15 mouse cellular contexts compared by ENCODE assay signal in genomic region chr6:23079991-23080680, GRCm38 (mm10). TPM values are rescaled to one million over a fixed set of nuclear protein-coding genes. Genes with fewer than 3 reads are reported as not detected.
DNase-seq lines count a peak whose midpoint lies in the region; ATAC-seq and TF ChIP-seq lines count a peak whose summit lies in the region.
"Had no signal": no experiment of that assay in that cellular context is flagged by ENCODE, and none has a peak within 500 bp of the region (broad histone marks: within the 10 kb centered on the region; RNA-seq: fewer than 3 reads in every experiment).

No protein-coding gene starts in this region.

- H3K9ac ChIP-seq in heart, embryonic 13.5 days: no peak overlapping the region
- no peak overlapping the region for H3K9ac ChIP-seq in intestine, embryonic 15.5 days
- H3K9ac ChIP-seq: liver, embryonic 15.5 days had no signal

- no peak for TF ChIP-seq CTCF in gastrocnemius, adult 2 months (IDR thresholded peaks at IDR 0.05)

- no peaks in the 10 kb centered on the region for H3K36me3 ChIP-seq in heart, embryonic 13.5 days
- no peaks in the 10 kb centered on the region for H3K36me3 ChIP-seq in intestine, embryonic 15.5 days
- H3K36me3 ChIP-seq: liver, embryonic 15.5 days had no signal

- no peak overlapping the region for H3K4me3 ChIP-seq in heart, embryonic 13.5 days
- H3K4me3 ChIP-seq in intestine, embryonic 15.5 days (replicated peaks): no peak overlapping the region
- H3K4me3 ChIP-seq in gastrocnemius, adult 2 months: no peak overlapping the region
- H3K4me3 ChIP-seq: liver, embryonic 15.5 days; megakaryocyte, embryonic 14.5 days had no signal

- DNase-seq in heart, postnatal 14 days: no peak
- DNase-seq in ovary, adult 18-20 months (ENCODE audit: low spot score): peak; percentile 1
- DNase-seq in ovary, postnatal 36 days (ENCODE audit: low spot score): no peak
- no peak for DNase-seq in gastrocnemius, adult 2 months
- DNase-seq in left cerebral cortex, postnatal 14 days (ENCODE audit: low spot score in 2 of 2): no peak
- DNase-seq: adrenal gland, postnatal 14 days; B cell, adult 2 months; heart, postnatal 4 days had no signal

- no peaks in the 10 kb centered on the region for H3K9me3 ChIP-seq in heart, embryonic 13.5 days
- no peaks in the 10 kb centered on the region for H3K9me3 ChIP-seq in intestine, embryonic 15.5 days
- H3K9me3 ChIP-seq: liver, embryonic 15.5 days had no signal

- intact Hi-C loops in heart, postnatal 14 days (cut with DNase I): no loop called here
- intact Hi-C loops in gastrocnemius, adult 2 months (cut with DNase I): no loop called here
- intact Hi-C loops in left cerebral cortex, postnatal 14 days (cut with DNase I): no loop called here

- H3K27ac ChIP-seq in heart, embryonic 13.5 days (replicated peaks): peak overlapping the region; percentile 30
- no peak overlapping the region for H3K27ac ChIP-seq in intestine, embryonic 15.5 days
- no peak overlapping the region for H3K27ac ChIP-seq in gastrocnemius, adult 2 months
- H3K27ac ChIP-seq: liver, embryonic 15.5 days had no signal

- peaks cover 11% of the 10 kb centered on the region for H3K4me1 ChIP-seq in heart, embryonic 13.5 days
- no peaks in the 10 kb centered on the region for H3K4me1 ChIP-seq in intestine, embryonic 15.5 days (replicated peaks)
- H3K4me1 ChIP-seq: liver, embryonic 15.5 days; megakaryocyte, embryonic 14.5 days had no signal

- no peak for ATAC-seq in heart, embryonic 13.5 days (ENCODE audit: extremely low read depth, insufficient number of reproducible peaks, low FRiP score, low TSS enrichment)
- peak; percentile 72 for ATAC-seq in intestine, embryonic 15.5 days
- no peak for ATAC-seq in granulocyte monocyte progenitor cell, adult 5-6 weeks (replicated peaks; ENCODE audit: poor library complexity, severe bottlenecking)
- ATAC-seq: Patski had no signal

- WGBS in heart, embryonic 13.5 days: 44% methylated on average over 3 of the region's 3 CpGs
- 44% methylated on average over 3 of the region's 3 CpGs for WGBS in intestine, embryonic 15.5 days

- H3K27me3 ChIP-seq in heart, embryonic 13.5 days (replicated peaks): no peaks in the 10 kb centered on the region
- H3K27me3 ChIP-seq in intestine, embryonic 15.5 days (replicated peaks): no peaks in the 10 kb centered on the region
- H3K27me3 ChIP-seq: liver, embryonic 15.5 days; megakaryocyte, embryonic 14.5 days; Patski had no signal

- no peak overlapping the region for H3K4me2 ChIP-seq in heart, embryonic 13.5 days
- H3K4me2 ChIP-seq in intestine, embryonic 15.5 days (replicated peaks): no peak overlapping the region
- H3K4me2 ChIP-seq: liver, embryonic 15.5 days had no signal

RNA-seq across cellular contexts. Expression of gene Aass, which starts 52.6 kb away (rescaled TPM):
- 0.66 and 1.9 TPM in 2 replicates for polyA plus RNA-seq in heart, embryonic 13.5 days (2015; fragmentation: Nextera tagmentation; extraction: Ambion mirVana)
- total RNA-seq in heart, postnatal 14 days (2021): under 1 TPM in 1 of 2 experiments, not detected in 1; 0.24 TPM
- polyA plus RNA-seq in intestine, embryonic 15.5 days (2015; fragmentation: Nextera tagmentation; extraction: Ambion mirVana): 1.4 and 1.6 TPM in 2 replicates
- total RNA-seq in gastrocnemius, adult 2 months (2021): under 1 TPM; 0.28 to 0.73 TPM
- not detected in 2 replicates for total RNA-seq in granulocyte monocyte progenitor cell, adult 5-6 weeks (2014; fragmentation: Nextera tagmentation)
- total RNA-seq in granulocyte monocyte progenitor cell, adult 5-6 weeks (2017): not detected in 2 replicates
- 1 to 10 TPM; 2.0 to 2.2 TPM for total RNA-seq in left cerebral cortex, postnatal 14 days (2021)
- total RNA-seq: common myeloid progenitor, adult 5-6 weeks had no signal
- polyA plus RNA-seq: Patski had no signal
